Mouse (Mus musculus): ENCODE results near the gene 3425401B19Rik.

DNA sequence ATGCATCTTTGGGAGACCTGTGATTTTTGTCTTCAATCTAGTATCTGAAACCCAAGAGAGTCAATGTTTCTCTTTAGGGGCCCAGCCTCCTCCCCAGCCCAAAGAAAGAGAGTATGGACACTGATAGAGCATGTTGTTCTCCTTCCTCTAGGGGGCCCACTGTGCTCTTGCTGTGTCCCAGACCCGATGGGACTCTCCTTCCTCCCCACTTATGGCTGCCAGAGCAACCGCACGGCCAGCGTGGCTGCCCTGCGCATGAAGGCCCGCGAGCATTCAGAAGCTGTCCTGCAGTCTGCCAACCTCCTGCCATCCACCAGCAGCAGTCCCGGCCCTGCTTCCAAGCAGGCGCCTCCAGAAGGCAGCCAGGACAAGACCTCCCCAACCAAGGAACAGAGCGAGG, 56.5 kb downstream of the 3425401B19Rik start:
- TF ChIP-seq CTCF (IDR thresholded peaks at IDR 0.05 in 2 of 3, conservative IDR thresholded peaks at IDR 0.05 in 1 of 3; ENCODE audit: control insufficient read depth in 1 of 3, insufficient read depth in 1 of 3, low read depth in 2 of 3, low read length in 3 of 3, poor library complexity in 1 of 3, severe bottlenecking in 1 of 3) = no peak
- TF ChIP-seq USF2 (IDR thresholded peaks at IDR 0.05; ENCODE audit: borderline replicate concordance in 1 of 2, insufficient read depth in 1 of 2, low read depth in 1 of 2, low read length in 2 of 2) = no peak
- TF ChIP-seq POLR2A (IDR thresholded peaks at IDR 0.05; ENCODE audit: control insufficient read depth in 1 of 2, insufficient read depth in 1 of 2, low read depth in 1 of 2, low read length in 2 of 2, poor library complexity in 1 of 2) = no peak
- no peak for TF ChIP-seq RAD21 (IDR thresholded peaks at IDR 0.05; ENCODE audit: low read depth, low read length)
- no peak for TF ChIP-seq ZMIZ1 (IDR thresholded peaks at IDR 0.05; ENCODE audit: low read depth, low read length)
- TF ChIP-seq POLR2AphosphoS2 (IDR thresholded peaks at IDR 0.05; ENCODE audit: low read length) = no peak
- TF ChIP-seq ZNF384 (IDR thresholded peaks at IDR 0.05; ENCODE audit: low read depth, low read length) = no peak
- no peak for TF ChIP-seq E2F4 (IDR thresholded peaks at IDR 0.05; ENCODE audit: borderline replicate concordance, low read depth, low read length)
- TF ChIP-seq MAX (IDR thresholded peaks at IDR 0.05; ENCODE audit: low read length) = no peak
- TF ChIP-seq POLR2AphosphoS5 (IDR thresholded peaks at IDR 0.05; ENCODE audit: borderline replicate concordance, low read depth, low read length) = no peak
- TF ChIP-seq ZKSCAN1 (IDR thresholded peaks at IDR 0.05; ENCODE audit: low read depth, low read length) = no peak

Data from MEL (cell line).